In genomic region chr7:79021293-79021905, GRCm38 (mm10) we compare ENCODE assay signal across 15 mouse cellular contexts. TPM values are rescaled to one million over a fixed set of nuclear protein-coding genes. Genes with fewer than 3 reads are reported as not detected.
A peak's percentile ranks its signal among the peaks of the same experiment; 100 is the strongest.
DNase-seq lines count a peak whose midpoint lies in the region; ATAC-seq lines count a peak whose summit lies in the region.
"Had no signal": no experiment of that assay in that cellular context is flagged by ENCODE, and none has a peak within 500 bp of the region (broad histone marks: within the 10 kb centered on the region; RNA-seq: fewer than 3 reads in every experiment).

No protein-coding gene starts in this region.

- no peak overlapping the region for H3K4me2 ChIP-seq in forebrain, embryonic 16.5 days (ENCODE audit: low read length)
- H3K4me2 ChIP-seq in forebrain, embryonic 12.5 days = no peak overlapping the region
- no peak overlapping the region for H3K4me2 ChIP-seq in midbrain, embryonic 11.5 days
- H3K4me2 ChIP-seq: heart, embryonic 11.5 days had no signal

- H3K4me1 ChIP-seq in forebrain, embryonic 16.5 days (replicated peaks; ENCODE audit: control insufficient read depth, insufficient read depth, low read length) = peaks cover 2% of the 10 kb centered on the region; the same call in 1 of the 2 replicates
- H3K4me1 ChIP-seq in forebrain, embryonic 12.5 days = no peaks in the 10 kb centered on the region
- H3K4me1 ChIP-seq in megakaryocyte, embryonic 14.5 days = no peaks in the 10 kb centered on the region
- H3K4me1 ChIP-seq in midbrain, embryonic 11.5 days (ENCODE audit: control insufficient read depth, insufficient read depth, low read length) = no peaks in the 10 kb centered on the region

- no peaks in the 10 kb centered on the region for H3K27me3 ChIP-seq in forebrain, embryonic 16.5 days (replicated peaks; ENCODE audit: control insufficient read depth, insufficient read depth, low read length)
- no peaks in the 10 kb centered on the region for H3K27me3 ChIP-seq in forebrain, embryonic 12.5 days
- peaks cover 4% of the 10 kb centered on the region for H3K27me3 ChIP-seq in megakaryocyte, embryonic 14.5 days (replicated peaks)
- H3K27me3 ChIP-seq in midbrain, embryonic 11.5 days (ENCODE audit: control insufficient read depth, insufficient read depth, low read length) = no peaks in the 10 kb centered on the region

- H3K4me3 ChIP-seq in forebrain, embryonic 16.5 days (replicated peaks; ENCODE audit: low read length) = no peak overlapping the region
- H3K4me3 ChIP-seq in forebrain, embryonic 12.5 days (replicated peaks) = no peak overlapping the region
- peak overlapping the region; percentile 62 for H3K4me3 ChIP-seq in megakaryocyte, embryonic 14.5 days (replicated peaks)
- H3K4me3 ChIP-seq in midbrain, embryonic 11.5 days (ENCODE audit: low read depth, low read length) = no peak overlapping the region

- 72% methylated on average over 9 of the region's 9 CpGs for WGBS in forebrain, embryonic 16.5 days
- WGBS in forebrain, embryonic 12.5 days = 79% methylated on average over 9 of the region's 9 CpGs
- 84% methylated on average over 9 of the region's 9 CpGs for WGBS in midbrain, embryonic 11.5 days

- ATAC-seq in forebrain, embryonic 16.5 days = 0 out of 2 replicates have a peak, but pooled peaks have one; percentile 43
- ATAC-seq in forebrain, embryonic 12.5 days (ENCODE audit: low FRiP score) = no peak
- no peak for ATAC-seq in megakaryocyte, adult 5-6 weeks (ENCODE audit: poor library complexity, severe bottlenecking)
- ATAC-seq in erythroid progenitor cell, adult 5-6 weeks (replicated peaks; ENCODE audit: low FRiP score, poor library complexity, severe bottlenecking) = no peak
- ATAC-seq in midbrain, embryonic 11.5 days (ENCODE audit: low FRiP score) = no peak

- peak; percentile 41 to 54 for DNase-seq in layer of hippocampus, postnatal 10 days (ENCODE audit: low spot score in 2 of 2)
- no peak for DNase-seq in midbrain, embryonic 11.5 days (ENCODE audit: low spot score, missing footprints)
- DNase-seq: adrenal gland, adult 8-10 months; cerebellum, adult 8-10 months; gastrocnemius, postnatal 14 days; heart, postnatal 36 days; midbrain, embryonic 14.5 days; thymus, postnatal 4 days had no signal

- H3K36me3 ChIP-seq in forebrain, embryonic 16.5 days (ENCODE audit: control insufficient read depth, insufficient read depth) = no peaks in the 10 kb centered on the region
- no peaks in the 10 kb centered on the region for H3K36me3 ChIP-seq in forebrain, embryonic 12.5 days (replicated peaks)
- no peaks in the 10 kb centered on the region for H3K36me3 ChIP-seq in megakaryocyte, embryonic 14.5 days (replicated peaks; ENCODE audit: low read length)
- no peaks in the 10 kb centered on the region for H3K36me3 ChIP-seq in midbrain, embryonic 11.5 days (ENCODE audit: control insufficient read depth, insufficient read depth, low read length)

- no peak overlapping the region for H3K27ac ChIP-seq in forebrain, embryonic 16.5 days (ENCODE audit: low read length)
- H3K27ac ChIP-seq in forebrain, embryonic 12.5 days = no peak overlapping the region
- H3K27ac ChIP-seq in midbrain, embryonic 11.5 days (ENCODE audit: low read depth, low read length) = no peak overlapping the region

- H3K9ac ChIP-seq in forebrain, embryonic 16.5 days (replicated peaks; ENCODE audit: low read depth, low read length) = no peak overlapping the region
- H3K9ac ChIP-seq in forebrain, embryonic 12.5 days = no peak overlapping the region
- H3K9ac ChIP-seq in midbrain, embryonic 11.5 days (ENCODE audit: low read length) = no peak overlapping the region

- no peaks in the 10 kb centered on the region for H3K9me3 ChIP-seq in forebrain, embryonic 16.5 days (ENCODE audit: control insufficient read depth, low read length)
- no peaks in the 10 kb centered on the region for H3K9me3 ChIP-seq in forebrain, embryonic 12.5 days
- H3K9me3 ChIP-seq in megakaryocyte, embryonic 14.5 days = no peaks in the 10 kb centered on the region
- no peaks in the 10 kb centered on the region for H3K9me3 ChIP-seq in midbrain, embryonic 11.5 days (ENCODE audit: control insufficient read depth, low read length)

RNA-seq across cellular contexts. Expression of gene Acan, which starts 31.9 kb away (rescaled TPM):
- 0.10 and 1.1 TPM in 2 replicates for polyA plus RNA-seq in forebrain, embryonic 16.5 days (2015; fragmentation: Nextera tagmentation; extraction: Ambion mirVana)
- 0.47 and 0.63 TPM in 2 replicates for polyA plus RNA-seq in forebrain, embryonic 12.5 days (2016; fragmentation: Nextera tagmentation; extraction: Ambion mirVana)
- polyA plus RNA-seq in megakaryocyte, embryonic 14.5 days (2012; ENCODE audit: insufficient read depth, low replicate concordance) = 1.1 TPM in 1 of 2 replicates, not detected in the other
- not detected in 2 replicates for total RNA-seq in megakaryocyte, adult 5-6 weeks (2015)
- not detected in 2 replicates for total RNA-seq in megakaryocyte, adult 5-6 weeks (2017)
- 1 to 10 TPM; 5.6 to 5.7 TPM for total RNA-seq in layer of hippocampus, postnatal 10 days (2021)
- total RNA-seq in erythroid progenitor cell, adult 5-6 weeks (2015; ENCODE audit: low replicate concordance) = not detected in 2 replicates
- total RNA-seq in erythroid progenitor cell, adult 5-6 weeks (2017; ENCODE audit: low replicate concordance) = not detected in 2 replicates
- polyA plus RNA-seq in midbrain, embryonic 11.5 days (2014; fragmentation: Nextera tagmentation; extraction: Ambion mirVana) = not detected in 2 replicates
- polyA plus RNA-seq: large intestine, adult 2 months had no signal
